Mouse (Mus musculus): ENCODE results near the gene Cdk2. TPM values are rescaled to one million over a fixed set of nuclear protein-coding genes. Genes with fewer than 3 reads are reported as not detected.

Gene Cdk2
- polyA plus RNA-seq (2014; fragmentation: Nextera tagmentation; extraction: Ambion mirVana), result 75.2 and 86.5 TPM in 2 replicates

DNA sequence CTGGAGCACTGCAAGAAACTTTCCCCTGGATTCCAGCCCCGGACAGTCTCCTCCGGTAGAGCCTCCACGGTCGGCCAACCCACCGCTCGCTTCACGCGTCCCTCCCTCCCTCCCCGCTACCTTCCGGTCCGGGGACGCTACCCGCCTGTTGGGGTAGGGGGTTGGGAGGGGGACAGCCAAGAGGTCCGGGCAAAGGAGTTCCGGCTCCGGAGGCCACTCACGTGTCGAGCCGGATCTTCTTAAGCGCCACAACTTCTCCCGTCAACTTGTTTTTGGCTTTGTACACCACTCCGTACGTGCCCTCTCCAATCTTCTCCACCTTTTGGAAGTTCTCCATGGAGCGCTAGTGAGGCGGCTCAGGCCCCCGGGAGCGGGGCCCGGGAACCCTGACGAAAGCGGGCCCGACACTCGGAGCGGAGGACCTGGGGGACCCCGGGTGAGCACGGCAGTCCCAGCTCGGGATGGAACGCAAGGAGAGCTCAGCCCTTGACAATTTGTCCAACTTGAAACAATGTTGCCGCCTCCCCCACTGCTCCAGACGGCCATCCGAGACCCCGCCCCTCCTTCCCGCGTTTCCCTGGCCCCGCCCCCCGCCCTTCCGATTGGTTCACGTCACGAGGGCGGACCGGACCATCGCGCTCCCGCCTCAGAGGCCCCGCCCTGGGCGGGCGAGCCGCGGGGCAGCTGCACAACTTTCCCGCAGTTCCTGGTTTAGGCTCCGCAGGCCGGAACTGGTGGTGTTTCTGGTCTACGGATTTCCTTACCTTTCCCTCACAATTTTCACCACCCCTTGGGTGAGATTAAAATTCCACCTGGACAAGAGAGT, at the start of gene Cdk2:
Gene Cdk2 (minus strand): TSS at position 541 of the 826 bp plus-strand sequence.
- ATAC-seq (ENCODE audit: low FRiP score), result peak; percentile 96
- H3K4me3 ChIP-seq (ENCODE audit: low read depth, low read length), result peak within 1 kb of the TSS; percentile 73
- H3K27ac ChIP-seq (ENCODE audit: low read depth, low read length), result peak within 1 kb of the TSS; percentile 60
- H3K9me3 ChIP-seq (ENCODE audit: control insufficient read depth, low read length), result no peaks in the 10 kb centered on the region
- H3K4me1 ChIP-seq (replicated peaks; ENCODE audit: control insufficient read depth, insufficient read depth, low read length), result no peaks in the 10 kb centered on the region
- peak; percentile 95 for DNase-seq (ENCODE audit: low spot score)
- peak within 1 kb of the TSS; percentile 63 for H3K9ac ChIP-seq (ENCODE audit: low read depth, low read length)
- H3K36me3 ChIP-seq (ENCODE audit: control insufficient read depth, insufficient read depth, low read length), result 0 out of 2 replicates have a peak, but pooled peaks cover 2% of the 10 kb centered on the region
- peak within 1 kb of the TSS; percentile 82 for H3K4me2 ChIP-seq (replicated peaks; ENCODE audit: low read depth, low read length)
- WGBS, result 0% methylated on average over 51 of the region's 62 CpGs
- H3K27me3 ChIP-seq (ENCODE audit: control insufficient read depth, insufficient read depth, low read length), result no peaks in the 10 kb centered on the region

DNA sequence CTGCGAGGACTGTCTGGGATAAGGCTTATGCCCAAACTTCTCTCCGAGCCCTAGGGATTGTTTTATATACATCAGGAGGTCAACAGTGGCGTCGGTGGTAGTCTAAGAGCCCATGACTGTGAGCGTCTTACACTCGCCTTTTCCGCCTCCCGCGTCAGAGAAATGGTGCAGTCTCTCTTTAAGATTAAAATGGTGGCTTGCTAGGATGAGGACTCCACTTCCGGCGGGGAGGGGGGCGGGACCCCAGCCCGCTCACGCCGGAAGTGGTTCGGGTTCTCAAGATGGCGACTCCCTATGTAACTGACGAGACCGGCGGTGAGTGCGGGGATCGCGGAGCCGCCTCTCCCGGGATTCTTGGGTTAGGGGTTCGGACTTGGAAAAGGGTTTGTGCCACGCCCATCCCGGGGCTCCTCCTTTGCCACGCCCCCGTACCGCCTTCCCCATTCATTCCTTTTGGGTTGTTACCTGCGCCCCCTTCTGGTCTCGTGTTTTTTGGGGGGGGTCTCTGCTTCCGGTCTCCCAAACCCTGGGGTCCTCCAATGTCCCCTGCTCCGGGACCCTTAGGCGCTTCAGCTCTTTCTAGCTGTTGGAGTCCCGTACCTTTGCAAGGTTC, 43.5 kb upstream of the Cdk2 start:
- WGBS, result under 1% methylated on average over 37 of the region's 37 CpGs
- peak overlapping the region; percentile 76 for H3K4me3 ChIP-seq (ENCODE audit: low read depth, low read length)
- DNase-seq (ENCODE audit: low spot score) (peak; percentile 94), ATAC-seq (ENCODE audit: low FRiP score) (peak; percentile 94)
- H3K27me3 ChIP-seq (ENCODE audit: control insufficient read depth, insufficient read depth, low read length), result peaks cover 15% of the 10 kb centered on the region
- H3K9ac ChIP-seq (ENCODE audit: low read depth, low read length), result peak overlapping the region; percentile 68
- peak overlapping the region; percentile 81 for H3K4me2 ChIP-seq (replicated peaks; ENCODE audit: low read depth, low read length)
- H3K4me1 ChIP-seq (replicated peaks; ENCODE audit: control insufficient read depth, insufficient read depth, low read length), result 0 out of 2 replicates have a peak, but pooled peaks cover 6% of the 10 kb centered on the region
- H3K9me3 ChIP-seq (ENCODE audit: control insufficient read depth, low read length), result no peaks in the 10 kb centered on the region
- peak overlapping the region; percentile 96 for H3K27ac ChIP-seq (ENCODE audit: low read depth, low read length)
- no peaks in the 10 kb centered on the region for H3K36me3 ChIP-seq (ENCODE audit: control insufficient read depth, insufficient read depth, low read length)

DNA sequence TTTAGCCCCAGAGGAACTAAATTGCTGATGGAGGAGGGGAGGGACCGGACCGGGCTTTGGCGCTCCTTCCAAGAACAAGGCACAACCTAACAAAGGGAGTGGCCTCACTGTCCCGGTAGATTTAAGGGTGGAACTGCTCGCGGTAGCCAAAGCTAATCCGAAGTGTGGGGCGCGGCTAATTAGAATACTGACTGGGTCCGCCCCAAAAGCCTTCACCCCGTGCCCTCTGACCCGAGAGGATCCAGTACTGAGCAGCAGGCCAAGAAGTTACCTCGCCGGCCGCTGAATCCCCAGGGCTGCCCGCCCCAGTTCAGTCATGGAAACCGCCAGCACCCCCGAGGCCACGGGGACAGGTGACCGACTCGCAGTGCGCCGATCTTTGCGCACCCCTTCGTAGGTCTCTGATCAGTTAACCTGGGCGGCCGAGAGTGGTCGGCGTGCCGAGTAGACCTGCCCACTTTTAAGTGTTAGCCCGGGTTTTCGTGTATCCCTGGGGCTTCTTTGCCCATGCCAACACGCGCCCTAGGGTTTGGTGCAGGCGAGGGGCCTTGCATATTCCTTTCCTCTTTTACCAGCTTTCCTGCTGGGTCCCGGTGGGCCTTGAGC, 42.9 kb upstream of the Cdk2 start, which contains the start of gene Pym1:
Gene Pym1 (plus strand): TSS at position 244 of the 606 bp plus-strand sequence.
- H3K27ac ChIP-seq (ENCODE audit: low read depth, low read length), result peak within 1 kb of the TSS; percentile 96

DNA sequence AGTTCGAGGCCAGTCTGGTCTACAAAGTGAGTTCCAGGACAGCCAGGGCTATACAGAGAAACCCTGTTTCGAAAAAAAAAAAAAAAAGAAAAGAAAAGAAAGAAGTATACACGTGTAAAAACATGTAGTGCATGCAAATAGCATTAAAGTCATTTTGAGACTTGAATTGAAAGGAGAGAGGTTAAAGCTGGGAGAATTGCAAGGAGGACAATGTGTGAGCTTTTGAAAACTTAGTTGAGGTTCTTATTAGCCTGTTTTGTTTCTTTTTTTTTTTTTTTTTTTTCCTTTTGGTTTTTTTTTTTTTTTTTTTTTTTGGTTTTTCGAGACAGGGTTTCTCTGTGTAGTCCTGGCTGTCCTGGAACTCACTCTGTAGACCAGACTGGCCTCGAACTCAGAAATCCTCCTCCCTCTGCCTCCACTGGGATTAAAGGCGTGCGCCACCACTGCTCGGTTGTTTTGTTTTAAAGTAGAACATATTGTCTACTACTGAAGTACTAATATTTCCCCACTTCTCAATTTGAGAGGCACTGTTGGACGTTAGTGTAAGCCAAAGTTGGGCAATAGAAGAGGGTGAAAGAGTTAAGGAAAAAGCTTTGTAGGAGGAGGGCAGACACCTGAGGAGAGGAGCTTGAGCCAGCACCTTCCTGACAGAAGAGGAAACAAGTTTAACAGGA, 42.3 kb upstream of the Cdk2 start:
- 48% methylated on average over 9 of the region's 9 CpGs for WGBS
- H3K27ac ChIP-seq (ENCODE audit: low read depth, low read length), result peak overlapping the region; percentile 96
- no peak for DNase-seq (ENCODE audit: low spot score)

More for the DNA sequence above, 42.9 kb upstream of the Cdk2 start, which contains the start of gene Pym1:
- under 1% methylated on average over 36 of the region's 36 CpGs for WGBS
- Histone ChIP-seq H3K9ac (ENCODE audit: low read depth, low read length) (peak within 1 kb of the TSS; percentile 68), H3K4me2 (replicated peaks; ENCODE audit: low read depth, low read length) (peak within 1 kb of the TSS; percentile 81), H3K4me1 (replicated peaks; ENCODE audit: control insufficient read depth, insufficient read depth, low read length) (0 out of 2 replicates have a peak, but pooled peaks cover 6% of the 10 kb centered on the region), H3K4me3 (ENCODE audit: low read depth, low read length) (peak within 1 kb of the TSS; percentile 76), H3K27me3 (ENCODE audit: control insufficient read depth, insufficient read depth, low read length) (peaks cover 18% of the 10 kb centered on the region), H3K9me3 (ENCODE audit: control insufficient read depth, low read length) (no peaks in the 10 kb centered on the region), H3K36me3 (ENCODE audit: control insufficient read depth, insufficient read depth, low read length) (no peaks in the 10 kb centered on the region)
- ATAC-seq (ENCODE audit: low FRiP score), result peak; percentile 65
- DNase-seq (ENCODE audit: low spot score), result peak; percentile 67

DNA sequence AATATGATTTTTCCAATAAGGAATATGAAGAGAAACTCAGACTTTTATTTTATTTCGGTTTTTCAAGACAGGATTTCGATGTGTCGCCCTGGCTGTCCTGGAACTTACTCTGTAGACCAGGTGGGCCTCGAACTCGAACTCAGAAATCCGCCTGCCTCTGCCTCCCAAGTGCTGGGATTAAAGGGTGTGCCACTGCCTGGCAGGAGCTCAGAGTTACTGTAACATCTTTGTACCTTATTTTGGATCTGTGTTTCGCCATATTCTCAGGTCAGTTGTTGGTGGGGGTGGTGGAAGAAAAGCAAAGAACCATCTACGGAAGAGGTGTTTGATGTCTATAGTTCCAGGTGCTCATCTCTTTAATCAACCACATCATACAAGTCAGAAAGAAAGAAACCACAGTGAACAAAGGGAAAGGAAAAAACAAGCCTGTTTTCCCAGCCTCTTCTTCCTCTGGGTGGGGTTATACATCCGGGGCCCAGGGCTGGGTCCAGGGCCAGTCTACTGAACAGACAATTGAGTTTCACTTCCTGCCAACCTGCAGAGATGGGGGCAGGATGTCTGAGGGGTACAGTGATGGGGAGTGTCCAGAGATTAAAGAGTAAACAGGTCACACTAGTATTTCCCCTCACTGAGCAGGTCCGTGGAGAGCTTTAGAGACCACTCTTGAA, 41.2 kb upstream of the Cdk2 start:
- no peak for ATAC-seq (ENCODE audit: low FRiP score)
- DNase-seq (ENCODE audit: low spot score), result no peak
- Histone ChIP-seq H3K4me1 (replicated peaks; ENCODE audit: control insufficient read depth, insufficient read depth, low read length) (0 out of 2 replicates have a peak, but pooled peaks cover 6% of the 10 kb centered on the region), H3K36me3 (ENCODE audit: control insufficient read depth, insufficient read depth, low read length) (no peaks in the 10 kb centered on the region), H3K27me3 (ENCODE audit: control insufficient read depth, insufficient read depth, low read length) (peaks cover 29% of the 10 kb centered on the region), H3K9ac (ENCODE audit: low read depth, low read length) (no peak overlapping the region), H3K4me2 (replicated peaks; ENCODE audit: low read depth, low read length) (no peak overlapping the region), H3K9me3 (ENCODE audit: control insufficient read depth, low read length) (no peaks in the 10 kb centered on the region), H3K27ac (ENCODE audit: low read depth, low read length) (no peak overlapping the region), H3K4me3 (ENCODE audit: low read depth, low read length) (no peak overlapping the region)
- WGBS, result 91% methylated on average over 10 of the region's 10 CpGs

More for the DNA sequence above, 42.3 kb upstream of the Cdk2 start:
- H3K27me3 ChIP-seq (ENCODE audit: control insufficient read depth, insufficient read depth, low read length), result peaks cover 24% of the 10 kb centered on the region
- no peaks in the 10 kb centered on the region for H3K9me3 ChIP-seq (ENCODE audit: control insufficient read depth, low read length)
- H3K4me3 ChIP-seq (ENCODE audit: low read depth, low read length), result peak overlapping the region; percentile 76
- H3K4me1 ChIP-seq (replicated peaks; ENCODE audit: control insufficient read depth, insufficient read depth, low read length), result 0 out of 2 replicates have a peak, but pooled peaks cover 6% of the 10 kb centered on the region
- no peak for ATAC-seq (ENCODE audit: low FRiP score)
- H3K4me2 ChIP-seq (replicated peaks; ENCODE audit: low read depth, low read length), result peak overlapping the region; percentile 81
- peak overlapping the region; percentile 68 for H3K9ac ChIP-seq (ENCODE audit: low read depth, low read length)
- no peaks in the 10 kb centered on the region for H3K36me3 ChIP-seq (ENCODE audit: control insufficient read depth, insufficient read depth, low read length)

DNA sequence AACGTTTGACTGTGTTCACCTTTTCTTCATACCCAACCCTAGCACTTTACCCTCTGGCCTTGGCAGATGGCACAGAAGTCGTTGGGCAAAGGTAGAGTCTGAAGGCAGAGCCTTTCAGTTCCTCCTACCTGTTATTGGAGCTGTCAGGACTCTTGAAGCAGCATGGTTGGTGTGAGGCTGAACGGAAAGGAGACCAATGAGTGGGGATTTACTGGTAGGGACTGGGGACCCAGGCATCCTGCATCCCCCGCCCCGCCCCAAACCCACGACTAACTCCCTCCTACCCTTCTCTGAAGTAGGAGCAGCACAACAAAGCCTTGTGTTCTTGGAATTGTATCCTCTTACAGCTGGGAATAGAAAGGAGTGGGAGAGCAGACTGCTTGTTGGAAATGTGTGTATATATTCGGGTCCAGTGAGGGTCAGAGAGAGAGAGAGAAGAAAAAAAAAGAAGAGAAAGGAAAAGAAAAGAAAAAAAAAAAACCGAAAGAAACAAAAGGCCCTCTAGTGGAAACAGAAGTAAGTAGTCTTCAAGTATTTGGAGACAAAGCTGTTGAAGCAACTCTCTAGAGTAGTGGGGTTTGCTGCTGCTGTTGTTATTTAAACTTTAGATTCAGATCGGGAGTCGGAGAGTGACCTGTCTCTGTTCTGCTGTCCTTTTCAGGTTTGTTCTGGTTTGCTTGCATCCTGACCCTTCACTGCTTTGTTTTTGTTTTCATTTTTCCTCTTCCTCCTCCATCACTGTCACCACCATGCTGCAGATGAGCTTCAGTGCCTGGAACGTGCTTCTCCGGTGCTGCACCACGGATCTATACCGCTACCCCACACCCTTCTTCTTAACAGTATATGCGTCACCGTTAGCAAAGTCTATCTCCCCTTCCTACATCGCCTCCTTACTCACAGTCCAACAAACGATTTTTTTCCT, 40.1 kb upstream of the Cdk2 start, which contains the start of gene Dgka:
Gene Dgka (minus strand): TSS at position 176 of the 922 bp plus-strand sequence.
- Histone ChIP-seq H3K4me2 (replicated peaks; ENCODE audit: low read depth, low read length) (peak within 1 kb of the TSS; percentile 93), H3K4me1 (replicated peaks; ENCODE audit: control insufficient read depth, insufficient read depth, low read length) (0 out of 2 replicates have a peak, but pooled peaks cover 6% of the 10 kb centered on the region), H3K4me3 (ENCODE audit: low read depth, low read length) (peak within 1 kb of the TSS; percentile 52), H3K27me3 (ENCODE audit: control insufficient read depth, insufficient read depth, low read length) (peaks cover 29% of the 10 kb centered on the region), H3K27ac (ENCODE audit: low read depth, low read length) (no peak within 1 kb of the TSS), H3K9ac (ENCODE audit: low read depth, low read length) (peak within 1 kb of the TSS; percentile 71), H3K9me3 (ENCODE audit: control insufficient read depth, low read length) (no peaks in the 10 kb centered on the region), H3K36me3 (ENCODE audit: control insufficient read depth, insufficient read depth, low read length) (no peaks in the 10 kb centered on the region)
- DNase-seq (ENCODE audit: low spot score), result peak; percentile 40
- WGBS, result 20% methylated on average over 18 of the region's 18 CpGs
- ATAC-seq (ENCODE audit: low FRiP score), result no peak

DNA sequence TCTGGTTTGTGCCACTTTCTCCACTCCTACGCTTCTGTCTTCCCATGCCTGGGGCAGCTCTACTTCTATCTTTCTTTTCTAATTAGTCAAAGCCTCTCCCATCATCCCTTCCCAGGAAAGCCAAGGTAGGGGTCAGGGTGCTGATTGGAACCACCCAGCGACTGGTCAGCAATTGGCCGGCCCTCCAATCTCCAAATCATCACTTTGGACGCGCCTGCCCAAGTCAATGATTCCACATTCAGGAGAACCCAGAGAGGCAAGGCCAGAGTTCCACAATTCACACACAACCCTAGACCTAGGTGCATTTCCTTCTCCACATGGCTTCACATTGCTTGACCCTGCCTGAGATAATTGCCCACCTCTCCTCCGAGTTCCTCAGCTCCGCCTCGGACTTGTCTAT, 39.4 kb upstream of the Cdk2 start:
- Histone ChIP-seq H3K4me1 (replicated peaks; ENCODE audit: control insufficient read depth, insufficient read depth, low read length) (0 out of 2 replicates have a peak, but pooled peaks cover 4% of the 10 kb centered on the region), H3K9ac (ENCODE audit: low read depth, low read length) (peak overlapping the region; percentile 71), H3K36me3 (ENCODE audit: control insufficient read depth, insufficient read depth, low read length) (no peaks in the 10 kb centered on the region), H3K9me3 (ENCODE audit: control insufficient read depth, low read length) (no peaks in the 10 kb centered on the region), H3K27ac (ENCODE audit: low read depth, low read length) (no peak overlapping the region), H3K4me2 (replicated peaks; ENCODE audit: low read depth, low read length) (peak overlapping the region; percentile 93), H3K4me3 (ENCODE audit: low read depth, low read length) (peak overlapping the region; percentile 52), H3K27me3 (ENCODE audit: control insufficient read depth, insufficient read depth, low read length) (peaks cover 29% of the 10 kb centered on the region)
- ATAC-seq (ENCODE audit: low FRiP score), result no peak
- 14% methylated on average over 8 of the region's 8 CpGs for WGBS
- DNase-seq (ENCODE audit: low spot score), result peak; percentile 40
